Mouse (Mus musculus) embryonic facial prominence, embryonic 11.5 days (tissue): ENCODE results near the gene Tmod2. TPM values are rescaled to one million over a fixed set of nuclear protein-coding genes. Genes with fewer than 3 reads are reported as not detected.
"Not testable (repeated sequence)": the region's sequence is repeated elsewhere in the genome, so short reads cannot be mapped to it uniquely, and the experiment has no call there.

Source experiments
- ATAC-seq: fragments of 200-750 bp; cut with Nextera tagmentation; replicated peaks from 2 replicates; pipeline ENCODE4 v1.8.0; 2017; ENCODE audit warnings: low read depth; ENCODE audit not compliant: insufficient number of reproducible peaks, low FRiP score, low TSS enrichment
- DNase-seq: peaks from one replicate; pipeline ENCODE4 v3.0.0-alpha.2; 2015; ENCODE audit warnings: low spot score
- H3K27ac ChIP-seq: fragments of 300-500 bp; sonication (generic); replicated peaks from 2 replicates; pipeline ENCODE4 v1.5.1; 2014; ENCODE audit warnings: mild to moderate bottlenecking, low read depth, low read length, control low read depth
- H3K27me3 ChIP-seq: fragments of 300-500 bp; sonication (generic); 2 replicates; pipeline ENCODE4 v1.6.1; 2014; ENCODE audit warnings: mild to moderate bottlenecking, low read length, moderate library complexity, mixed read lengths; ENCODE audit not compliant: control insufficient read depth, insufficient read depth
- H3K36me3 ChIP-seq: fragments of 300-500 bp; sonication (generic); replicated peaks from 2 replicates; pipeline ENCODE4 v1.6.1; 2014; ENCODE audit warnings: low read depth, mild to moderate bottlenecking, low read length, moderate library complexity, mixed read lengths; ENCODE audit not compliant: control insufficient read depth, insufficient read depth
- H3K4me1 ChIP-seq: fragments of 300-500 bp; sonication (generic); 2 replicates; pipeline ENCODE4 v1.6.1; 2014; ENCODE audit warnings: low read length, mixed read lengths; ENCODE audit not compliant: control insufficient read depth, insufficient read depth
- H3K4me2 ChIP-seq: fragments of 300-500 bp; sonication (generic); 2 replicates; pipeline ENCODE4 v1.6.1; 2014; ENCODE audit warnings: low read depth, mild to moderate bottlenecking, control low read depth, low read length, moderate library complexity
- H3K4me3 ChIP-seq: fragments of 300-500 bp; sonication (generic); 2 replicates; pipeline ENCODE4 v1.5.1; 2014; ENCODE audit warnings: low read depth, low read length, control low read depth
- H3K9ac ChIP-seq: fragments of 300-500 bp; sonication (generic); replicated peaks from 2 replicates; pipeline ENCODE4 v1.6.1; 2014; ENCODE audit warnings: mild to moderate bottlenecking, control low read depth, low read length
- H3K9me3 ChIP-seq: fragments of 300-500 bp; sonication (generic); replicated peaks from 2 replicates; pipeline ENCODE4 v1.6.1; 2016; ENCODE audit warnings: mild to moderate bottlenecking, low read length, inconsistent platforms, mixed read lengths; ENCODE audit not compliant: control insufficient read depth
- WGBS: fragments of 180-500 bp; shearing (Covaris S2); extraction: QIAGEN DNeasy Blood & Tissue Kit; methylation state at CpG from one replicate; pipeline ENCODE4 v1.1.7; 2014; 5-methylcytosine and 5-hydroxymethylcytosine counted together
- polyA plus RNA-seq: library from polyadenylated mRNA; unstranded; fragments of >200 nt; fragmentation: Nextera tagmentation; extraction: Ambion mirVana; gene quantifications from 2 replicates; pipeline ENCODE4 v1.2.1, GENCODE M21; 2014

The Tmod2 gene
- polyA plus RNA-seq, 1 experiment from 2014 or later: 36.2 TPM

- Histone ChIP-seq H3K4me2 (no peak overlapping the region), H3K36me3 (no peaks in the 10 kb centered on the region), H3K9ac (no peak overlapping the region), H3K27ac (no peak overlapping the region), H3K9me3 (no peaks in the 10 kb centered on the region), H3K4me1 (no peaks in the 10 kb centered on the region), H3K27me3 (no peaks in the 10 kb centered on the region), H3K4me3 (no peak overlapping the region)
- no peak for DNase-seq
- no peak for ATAC-seq
- 88% methylated on average over 8 of the region's 8 CpGs for WGBS
Measured at GRCm38 (mm10) chr9:75534431-75534962, 76.6 kb downstream of the Tmod2 start.

GRCm38 (mm10) chr9:75532989-75533388 lies 78.1 kb downstream of the Tmod2 start:
- H3K4me2 ChIP-seq, H3K36me3 ChIP-seq, H3K27me3 ChIP-seq, H3K4me1 ChIP-seq, DNase-seq, H3K9me3 ChIP-seq, H3K27ac ChIP-seq, H3K9ac ChIP-seq, H3K4me3 ChIP-seq, ATAC-seq: not testable (repeated sequence)
- WGBS: 85% methylated on average over 8 of the region's 9 CpGs

GRCm38 (mm10) chr9:75532461-75532860 lies 78.7 kb downstream of the Tmod2 start:
- no peak for ATAC-seq

GRCm38 (mm10) chr9:75529358-75529757 lies 81.8 kb downstream of the Tmod2 start:
- WGBS: 87% methylated on average over 5 of the region's 5 CpGs

More at GRCm38 (mm10) chr9:75532461-75532860, 78.7 kb downstream of the Tmod2 start:
- DNase-seq: no peak
- H3K9me3 ChIP-seq: no peaks in the 10 kb centered on the region
- no peak overlapping the region for H3K9ac ChIP-seq
- WGBS: 91% methylated on average over 7 of the region's 7 CpGs
- H3K4me2 ChIP-seq: no peak overlapping the region
- H3K36me3 ChIP-seq: no peaks in the 10 kb centered on the region
- no peak overlapping the region for H3K27ac ChIP-seq
- H3K4me3 ChIP-seq: no peak overlapping the region
- no peaks in the 10 kb centered on the region for H3K27me3 ChIP-seq
- no peaks in the 10 kb centered on the region for H3K4me1 ChIP-seq

GRCm38 (mm10) chr9:75528096-75528495 lies 83.0 kb downstream of the Tmod2 start:
- Histone ChIP-seq H3K4me2 (no peak overlapping the region), H3K36me3 (no peaks in the 10 kb centered on the region), H3K27ac (no peak overlapping the region), H3K4me3 (no peak overlapping the region), H3K9me3 (no peaks in the 10 kb centered on the region), H3K4me1 (no peaks in the 10 kb centered on the region), H3K9ac (no peak overlapping the region), H3K27me3 (no peaks in the 10 kb centered on the region)
- DNase-seq (no peak), ATAC-seq (no peak)
- 96% methylated on average over 9 of the region's 9 CpGs for WGBS

More at GRCm38 (mm10) chr9:75529358-75529757, 81.8 kb downstream of the Tmod2 start:
- Histone ChIP-seq H3K36me3 (no peaks in the 10 kb centered on the region), H3K27ac (no peak overlapping the region), H3K9ac (no peak overlapping the region), H3K4me3 (no peak overlapping the region), H3K27me3 (no peaks in the 10 kb centered on the region), H3K4me2 (no peak overlapping the region), H3K9me3 (no peaks in the 10 kb centered on the region), H3K4me1 (no peaks in the 10 kb centered on the region)
- DNase-seq: no peak
- ATAC-seq: no peak

GRCm38 (mm10) chr9:75527368-75528059 lies 83.6 kb downstream of the Tmod2 start:
- H3K27me3 ChIP-seq: no peaks in the 10 kb centered on the region

GRCm38 (mm10) chr9:75523646-75524045 lies 87.5 kb downstream of the Tmod2 start:
- Histone ChIP-seq H3K4me2 (no peak overlapping the region), H3K27me3 (no peaks in the 10 kb centered on the region), H3K36me3 (no peaks in the 10 kb centered on the region), H3K4me1 (no peaks in the 10 kb centered on the region), H3K27ac (no peak overlapping the region), H3K4me3 (no peak overlapping the region), H3K9me3 (no peaks in the 10 kb centered on the region), H3K9ac (no peak overlapping the region)
- DNase-seq: no peak
- ATAC-seq: no peak
- 67% methylated on average over 6 of the region's 6 CpGs for WGBS

More at GRCm38 (mm10) chr9:75527368-75528059, 83.6 kb downstream of the Tmod2 start:
- WGBS: 91% methylated on average over 13 of the region's 13 CpGs
- H3K36me3 ChIP-seq: no peaks in the 10 kb centered on the region
- no peaks in the 10 kb centered on the region for H3K9me3 ChIP-seq
- no peak overlapping the region for H3K4me2 ChIP-seq
- H3K4me3 ChIP-seq: no peak overlapping the region
- H3K4me1 ChIP-seq: no peaks in the 10 kb centered on the region
- ATAC-seq: no peak
- H3K27ac ChIP-seq: no peak overlapping the region
- DNase-seq: no peak
- H3K9ac ChIP-seq: no peak overlapping the region

- Histone ChIP-seq H3K27ac (no peak overlapping the region), H3K4me1 (no peaks in the 10 kb centered on the region), H3K36me3 (no peaks in the 10 kb centered on the region), H3K4me2 (no peak overlapping the region), H3K9ac (no peak overlapping the region), H3K9me3 (no peaks in the 10 kb centered on the region), H3K4me3 (no peak overlapping the region), H3K27me3 (no peaks in the 10 kb centered on the region)
- 84% methylated on average over 2 of the region's 2 CpGs for WGBS
- DNase-seq: no peak
- ATAC-seq: no peak
Measured at GRCm38 (mm10) chr9:75522217-75522616, 88.9 kb downstream of the Tmod2 start.
